Mouse (Mus musculus) stomach, postnatal 0 days (tissue): ENCODE measurements around the gene Rps27l. TPM values are rescaled to one million over a fixed set of nuclear protein-coding genes. Genes with fewer than 3 reads are reported as not detected.

ENCODE experiments used
- ATAC-seq: fragments of 200-750 bp; cut with Nextera tagmentation; 2 replicates; pipeline ENCODE4 v1.8.0; 2017; ENCODE audit not compliant: low FRiP score, low TSS enrichment
- DNase-seq: peaks from one replicate; pipeline ENCODE4 v3.0.0-alpha.2; 2016; ENCODE audit warnings: low spot score
- H3K27ac ChIP-seq: fragments of 300-500 bp; sonication (generic); replicated peaks from 2 replicates; pipeline ENCODE4 v1.5.1; 2014; ENCODE audit warnings: mild to moderate bottlenecking, control low read depth
- H3K27me3 ChIP-seq: fragments of 300-500 bp; sonication (generic); 2 replicates; pipeline ENCODE4 v1.6.1; 2014; ENCODE audit warnings: low read length; ENCODE audit not compliant: control insufficient read depth, insufficient read depth
- H3K36me3 ChIP-seq: fragments of 300-500 bp; sonication (generic); 2 replicates; pipeline ENCODE4 v1.6.1; 2014; ENCODE audit warnings: low read length, mixed read lengths; ENCODE audit not compliant: control insufficient read depth, insufficient read depth
- H3K4me1 ChIP-seq: fragments of 300-500 bp; sonication (generic); replicated peaks from 2 replicates; pipeline ENCODE4 v1.6.1; 2014; ENCODE audit warnings: antibody characterized with exemption; ENCODE audit not compliant: control insufficient read depth, insufficient read depth
- H3K4me2 ChIP-seq: fragments of 300-500 bp; sonication (generic); replicated peaks from 2 replicates; pipeline ENCODE4 v1.6.1; 2014; ENCODE audit warnings: low read depth, mild to moderate bottlenecking, control low read depth, moderate library complexity
- H3K4me3 ChIP-seq: fragments of 300-500 bp; sonication (generic); 2 replicates; pipeline ENCODE4 v1.5.1; 2014; ENCODE audit warnings: low read depth, low read length, control low read depth
- H3K9ac ChIP-seq: fragments of 300-500 bp; sonication (generic); 2 replicates; pipeline ENCODE4 v1.6.1; 2014; ENCODE audit warnings: mild to moderate bottlenecking, low read length, control low read depth, mixed read lengths
- H3K9me3 ChIP-seq: fragments of 300-500 bp; sonication (generic); 2 replicates; pipeline ENCODE4 v1.6.1; 2016; ENCODE audit warnings: low read length; ENCODE audit not compliant: control insufficient read depth
- CTCF ChIP-seq: IDR thresholded peaks from 2 replicates; pipeline ENCODE4 v1.5.1; 2016; ENCODE audit warnings: antibody characterized with exemption, low read depth, mild to moderate bottlenecking, moderate library complexity
- EP300 ChIP-seq: optimal IDR thresholded peaks from 2 replicates; pipeline ENCODE3; 2016; ENCODE audit warnings: antibody characterized with exemption
- WGBS: fragments of 180-500 bp; shearing (Covaris S2); extraction: QIAGEN DNeasy Blood & Tissue Kit; methylation state at CpG from one replicate; pipeline ENCODE4 v1.1.7; 2014; 5-methylcytosine and 5-hydroxymethylcytosine counted together
- polyA plus RNA-seq: library from polyadenylated mRNA; unstranded; fragments of >200 nt; fragmentation: Nextera tagmentation; extraction: Ambion mirVana; gene quantifications from 2 replicates; pipeline ENCODE4 v1.2.1, GENCODE M21; 2015

The Rps27l gene
- polyA plus RNA-seq, 1 experiment from 2014 or later: 843 TPM

DNA sequence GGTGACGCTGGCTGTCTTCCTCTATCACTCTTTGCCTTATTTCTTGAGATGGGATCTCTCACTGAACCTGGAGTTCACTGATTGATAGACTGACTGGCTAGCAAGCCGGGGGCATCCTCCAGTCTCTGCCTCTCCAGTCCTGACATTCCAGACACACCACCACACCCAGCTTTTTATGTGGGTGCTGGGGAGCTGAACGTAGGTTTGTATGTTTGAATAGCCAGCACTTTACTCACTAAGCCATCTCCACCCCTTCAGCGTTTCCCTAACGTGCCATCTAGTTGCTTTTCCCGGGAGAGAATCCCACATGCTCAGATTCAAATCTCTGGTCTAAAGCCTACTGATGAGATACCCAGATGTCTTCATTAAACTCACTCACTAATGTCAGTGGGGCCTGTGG is 43.7 kb downstream of the Rps27l start:
- no peak for ATAC-seq
- H3K27ac ChIP-seq: peak overlapping the region; percentile 78
- 28% methylated on average over 6 of the region's 6 CpGs for WGBS
- no peaks in the 10 kb centered on the region for H3K9me3 ChIP-seq
- 0 out of 2 replicates have a peak, but pooled peaks cover 7% of the 10 kb centered on the region for H3K4me1 ChIP-seq
- H3K36me3 ChIP-seq: no peaks in the 10 kb centered on the region
- no peak for DNase-seq
- H3K4me3 ChIP-seq: no peak overlapping the region
- H3K4me2 ChIP-seq: no peak overlapping the region
- H3K9ac ChIP-seq: 0 out of 2 replicates have a peak overlapping the region, but pooled peaks have one; percentile 18
- no peaks in the 10 kb centered on the region for H3K27me3 ChIP-seq
- TF ChIP-seq EP300 (no peak), CTCF (no peak)

DNA sequence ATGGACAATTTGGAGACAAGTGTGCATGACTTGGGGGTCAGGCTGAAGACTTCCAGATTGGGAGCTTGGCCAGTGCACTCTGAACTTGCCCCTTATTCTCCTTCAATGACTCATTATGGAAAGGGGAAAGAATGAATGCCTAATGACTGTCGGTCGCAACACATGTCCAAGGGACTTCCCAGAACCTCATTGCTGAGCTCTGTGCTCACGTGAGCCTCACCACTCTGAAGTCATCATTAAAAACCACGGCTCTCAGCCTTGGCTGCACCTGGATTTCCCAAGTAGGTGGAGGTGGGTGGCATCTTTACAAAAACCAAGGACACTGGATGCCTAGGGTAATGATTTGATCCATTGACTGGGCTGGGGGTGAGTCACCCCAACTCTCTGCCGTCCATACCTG is 44.2 kb downstream of the Rps27l start:
- WGBS: 61% methylated on average over 5 of the region's 5 CpGs
- no peak overlapping the region for H3K4me2 ChIP-seq
- ATAC-seq (no peak), DNase-seq (no peak)
- no peaks in the 10 kb centered on the region for H3K9me3 ChIP-seq
- H3K27me3 ChIP-seq: no peaks in the 10 kb centered on the region
- TF ChIP-seq CTCF (no peak), EP300 (no peak)
- H3K36me3 ChIP-seq: no peaks in the 10 kb centered on the region
- H3K9ac ChIP-seq: no peak overlapping the region
- H3K27ac ChIP-seq: peak overlapping the region; percentile 78
- no peak overlapping the region for H3K4me3 ChIP-seq
- H3K4me1 ChIP-seq: 0 out of 2 replicates have a peak, but pooled peaks cover 7% of the 10 kb centered on the region

DNA sequence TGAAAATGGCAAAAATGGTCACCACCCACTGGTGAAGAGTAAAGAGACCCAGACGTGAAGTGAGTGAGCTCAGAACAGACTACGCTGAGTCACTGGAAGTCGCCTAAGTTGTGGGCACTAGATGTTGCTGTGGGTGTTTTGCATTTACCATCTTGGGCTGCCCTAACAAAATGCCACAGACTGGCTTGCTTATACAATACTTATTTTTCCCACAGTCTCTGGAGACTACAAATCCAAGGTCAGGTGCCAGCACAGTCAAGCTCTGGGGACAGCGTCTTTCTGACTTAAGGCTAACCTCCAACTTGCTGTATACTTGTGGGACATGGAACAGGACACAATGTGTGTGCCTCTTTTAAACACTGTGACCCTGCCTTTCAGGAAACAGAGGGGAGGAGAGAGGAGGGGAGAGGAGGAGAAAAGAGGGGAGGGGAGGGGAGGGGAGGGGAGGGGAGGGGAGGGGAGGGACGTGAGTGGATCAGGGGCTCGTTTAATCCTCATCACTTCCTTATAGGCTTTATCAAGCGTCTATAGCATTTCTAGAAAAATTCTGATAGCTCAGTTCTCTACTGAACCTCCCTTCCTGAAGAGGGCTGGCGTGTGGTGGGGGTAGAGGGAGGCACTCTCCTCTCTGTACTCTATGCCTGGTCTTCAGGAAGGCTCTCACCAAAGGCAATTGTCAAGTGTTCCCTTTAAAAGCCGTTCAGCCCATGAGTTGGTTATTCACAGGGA is 45.3 kb downstream of the Rps27l start:
- H3K27ac ChIP-seq: no peak overlapping the region
- H3K27me3 ChIP-seq: no peaks in the 10 kb centered on the region
- DNase-seq: no peak
- H3K4me1 ChIP-seq: 0 out of 2 replicates have a peak, but pooled peaks cover 7% of the 10 kb centered on the region
- TF ChIP-seq EP300 (no peak), CTCF (no peak)
- H3K9me3 ChIP-seq: no peaks in the 10 kb centered on the region
- H3K4me3 ChIP-seq: no peak overlapping the region
- H3K36me3 ChIP-seq: no peaks in the 10 kb centered on the region
- WGBS: 53% methylated on average over 9 of the region's 9 CpGs
- ATAC-seq: no peak
- H3K9ac ChIP-seq: no peak overlapping the region
- H3K4me2 ChIP-seq: no peak overlapping the region

DNA sequence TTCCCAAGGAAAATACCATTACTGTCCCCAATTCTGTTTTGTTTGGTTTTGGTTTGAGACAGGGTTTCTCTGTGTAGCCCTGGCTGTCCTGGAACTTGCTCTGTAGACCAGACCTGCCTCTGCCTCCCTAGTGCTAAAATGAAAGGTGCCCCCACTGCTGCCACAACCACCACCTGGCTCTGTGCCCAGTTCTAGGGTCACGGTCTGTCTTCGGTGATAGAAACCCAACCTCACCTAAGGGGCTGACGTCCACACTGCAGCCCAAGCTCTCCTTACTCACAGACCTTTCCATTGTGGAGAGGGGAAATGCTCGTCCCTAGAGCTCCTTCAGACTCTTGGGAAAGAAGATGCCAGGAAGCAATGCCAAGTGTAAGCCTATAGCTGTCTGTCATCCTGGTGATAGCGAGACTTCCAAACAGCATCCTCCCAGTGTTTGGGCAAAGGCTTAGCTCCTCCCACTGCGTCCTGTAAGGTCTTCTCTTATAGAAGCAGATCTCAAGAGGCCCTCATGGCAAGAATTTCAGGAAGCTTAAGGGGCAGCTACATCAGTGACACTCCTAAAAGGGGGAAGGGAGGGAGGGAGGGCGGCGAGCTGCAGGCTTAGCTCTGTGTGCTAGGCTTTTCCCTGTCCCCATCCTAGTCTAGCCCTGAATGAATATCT is 46.0 kb downstream of the Rps27l start:
- DNase-seq: no peak
- H3K9me3 ChIP-seq: no peaks in the 10 kb centered on the region
- 0 out of 2 replicates have a peak, but pooled peaks cover 7% of the 10 kb centered on the region for H3K4me1 ChIP-seq
- no peak overlapping the region for H3K27ac ChIP-seq
- ATAC-seq: no peak
- 66% methylated on average over 8 of the region's 8 CpGs for WGBS
- H3K4me2 ChIP-seq: no peak overlapping the region
- TF ChIP-seq CTCF: no peak
- TF ChIP-seq EP300: no peak
- H3K9ac ChIP-seq: no peak overlapping the region
- no peaks in the 10 kb centered on the region for H3K27me3 ChIP-seq
- H3K4me3 ChIP-seq: no peak overlapping the region
- H3K36me3 ChIP-seq: no peaks in the 10 kb centered on the region

Other genes with a start within 250 kb of the Rps27l start
- gene Car12, start 232.4 kb upstream of the Rps27l start, polyA plus RNA-seq: 11.1 and 11.3 TPM in 2 replicates
- gene Aph1b, start 150.6 kb upstream of the Rps27l start, polyA plus RNA-seq: 6.4 and 7.3 TPM in 2 replicates
- 0.12 and 0.23 TPM in 2 replicates for gene Gm10647, start 149.0 kb upstream of the Rps27l start, polyA plus RNA-seq
- gene Aph1c, start 111.4 kb upstream of the Rps27l start, polyA plus RNA-seq: 3.0 and 3.2 TPM in 2 replicates
- 9.2 and 9.4 TPM in 2 replicates for gene Rab8b, start 26.4 kb upstream of the Rps27l start, polyA plus RNA-seq
- 11.8 and 12.2 TPM in 2 replicates for gene Lactb, start 29.4 kb downstream of the Rps27l start, polyA plus RNA-seq
- 1,738 and 2,538 TPM in 2 replicates for gene Tpm1, start 103.3 kb downstream of the Rps27l start, polyA plus RNA-seq